Mouse (Mus musculus) thymus, postnatal 14 days (tissue): ENCODE measurements around the gene Clec12a.
"Not testable (repeated sequence)": the region's sequence is repeated elsewhere in the genome, so short reads cannot be mapped to it uniquely, and the experiment has no call there.

ENCODE experiments used
- DNase-seq: peaks from one replicate; pipeline ENCODE4 v3.0.0; 2021

The Clec12a gene

DNA sequence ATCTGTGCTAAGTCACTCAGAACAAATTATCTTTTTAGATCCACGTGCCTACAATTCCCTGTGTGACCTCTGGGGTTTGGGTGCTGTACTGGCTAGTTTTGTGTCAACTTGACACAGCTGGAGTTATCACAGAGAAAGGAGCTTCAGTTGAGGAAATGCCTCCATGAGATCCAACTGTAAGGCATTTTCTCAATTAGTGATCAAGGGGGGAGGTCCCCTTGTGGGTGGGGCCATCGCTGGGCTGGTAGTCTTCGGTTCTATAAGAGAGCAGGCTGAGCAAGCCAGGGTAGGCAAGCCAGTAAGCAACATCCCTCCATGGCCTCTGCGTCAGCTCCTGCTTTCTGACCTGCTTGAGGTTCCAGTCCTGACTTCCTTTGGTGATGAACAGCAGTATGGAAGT lies at the start of gene Clec12a:
Gene Clec12a (plus strand): TSS at position 301 of the 400 bp plus-strand sequence.
- DNase-seq: not testable (repeated sequence)

DNA sequence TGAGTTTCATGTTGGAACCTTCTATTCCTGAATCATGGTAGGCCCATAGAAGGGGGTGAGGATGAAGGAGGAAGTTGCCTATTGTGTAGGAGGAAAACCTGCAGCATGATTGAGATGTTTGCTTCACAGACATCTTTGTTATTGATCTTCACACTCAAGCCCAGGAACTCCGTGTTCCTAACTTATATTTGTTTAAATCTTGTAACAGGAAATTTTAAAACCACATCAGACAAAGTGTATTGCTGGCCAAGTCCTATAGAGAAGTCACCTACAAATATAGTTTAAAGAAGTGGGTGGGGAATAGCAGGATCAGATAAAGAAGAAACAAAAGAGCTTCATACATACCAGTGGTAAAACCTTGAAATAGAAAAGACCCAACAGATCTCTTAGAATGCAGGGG lies 38.3 kb upstream of the Clec12a start:
- no peak for DNase-seq

DNA sequence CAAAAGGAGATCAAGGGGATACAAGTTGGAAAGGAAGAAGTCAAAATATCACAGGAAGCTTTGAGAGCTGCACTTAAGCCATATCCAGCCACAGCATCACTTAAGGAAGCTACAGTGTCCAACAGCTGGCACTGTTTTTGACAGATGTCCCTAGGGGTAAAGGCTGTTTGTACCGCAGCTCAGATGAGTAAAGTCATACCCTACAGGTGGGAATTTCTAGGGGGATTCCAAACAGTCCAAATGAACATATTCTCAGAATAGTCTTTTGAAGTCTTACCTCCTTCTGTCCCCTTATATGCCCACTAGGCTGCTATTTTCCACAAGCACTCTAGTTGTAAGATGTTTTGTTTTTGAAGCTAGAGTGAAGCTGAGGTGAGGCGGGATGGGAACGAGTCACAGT lies 30.0 kb upstream of the Clec12a start:
- no peak for DNase-seq

DNA sequence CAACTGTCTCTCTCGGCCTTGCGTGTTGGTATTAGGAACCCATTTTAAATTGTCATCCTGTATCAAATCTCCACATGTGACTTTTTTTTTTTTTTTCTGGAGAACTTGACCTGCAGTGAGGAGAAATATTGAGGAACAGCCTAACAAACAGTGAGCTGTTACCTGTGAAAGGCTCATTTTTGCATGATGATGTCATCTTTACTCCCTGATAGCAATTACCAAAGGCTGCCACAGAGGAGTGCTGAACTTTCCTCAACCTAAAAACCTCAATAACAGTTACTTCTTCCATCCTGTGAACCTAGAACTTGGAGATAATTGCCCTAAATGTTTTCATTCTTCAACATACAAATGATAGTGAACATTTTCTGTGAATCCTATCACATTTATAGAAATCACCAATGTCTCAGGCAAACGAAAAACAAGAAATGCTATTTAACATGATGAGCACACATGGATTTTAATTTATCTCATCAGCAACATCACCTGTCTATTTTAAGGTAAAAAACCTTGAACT lies 27.8 kb upstream of the Clec12a start:
- DNase-seq: no peak

DNA sequence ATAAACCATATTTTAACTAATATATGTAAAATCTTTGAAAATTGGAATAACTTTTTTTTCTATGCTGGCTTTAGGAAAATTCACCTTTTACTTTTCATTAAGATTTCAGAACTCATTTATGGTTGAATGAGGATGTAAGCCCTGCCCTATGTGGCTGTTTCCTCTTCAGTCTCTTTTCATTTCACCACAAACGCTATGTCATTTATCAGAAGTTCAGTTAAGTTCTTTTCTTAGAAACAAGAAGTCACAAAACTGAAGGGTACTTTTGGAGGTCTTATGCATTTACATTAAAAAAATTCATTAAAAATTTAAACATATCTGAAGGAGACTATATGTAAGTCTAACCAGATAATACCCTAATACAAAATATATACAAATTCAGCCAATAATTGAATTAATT lies 26.8 kb upstream of the Clec12a start:
- no peak for DNase-seq

DNA sequence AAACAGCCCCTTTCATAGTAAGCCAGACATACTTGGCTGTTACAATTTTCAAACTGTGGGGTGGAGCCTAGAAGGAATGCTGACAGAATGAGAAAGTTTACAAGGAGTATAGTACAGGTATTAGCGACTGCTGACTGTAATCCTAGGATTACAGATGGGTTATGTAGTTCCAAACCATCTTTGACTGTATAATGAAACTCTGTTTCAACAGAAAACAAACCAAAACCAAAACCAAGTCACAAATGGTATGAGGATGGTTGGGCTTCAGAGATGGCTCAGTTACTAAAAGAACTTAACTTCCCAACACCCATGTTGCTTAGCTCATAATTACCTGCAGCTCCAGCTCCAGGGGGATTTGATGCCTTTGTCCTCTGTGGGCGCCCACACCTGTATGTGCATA lies 26.0 kb upstream of the Clec12a start:
- DNase-seq: no peak

DNA sequence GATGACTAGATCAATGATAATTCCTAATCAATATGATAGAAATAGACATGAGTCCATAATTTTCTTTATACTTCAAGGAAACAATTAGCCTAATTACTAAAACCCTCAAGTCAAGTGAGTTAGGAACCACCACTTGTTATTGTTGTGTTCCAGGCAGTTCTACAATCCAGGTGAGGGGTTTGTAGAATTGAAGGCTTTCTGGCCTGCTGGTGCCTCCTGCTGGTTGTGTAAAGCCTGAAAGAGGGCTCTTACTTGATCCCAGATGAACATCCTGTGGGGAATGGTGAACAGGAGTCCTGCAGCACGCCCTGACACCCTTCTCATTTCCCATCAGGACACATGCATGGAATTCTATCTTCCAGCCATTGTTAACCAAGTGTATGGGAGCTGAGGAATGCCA lies 24.1 kb upstream of the Clec12a start:
- DNase-seq: peak; percentile 64

DNA sequence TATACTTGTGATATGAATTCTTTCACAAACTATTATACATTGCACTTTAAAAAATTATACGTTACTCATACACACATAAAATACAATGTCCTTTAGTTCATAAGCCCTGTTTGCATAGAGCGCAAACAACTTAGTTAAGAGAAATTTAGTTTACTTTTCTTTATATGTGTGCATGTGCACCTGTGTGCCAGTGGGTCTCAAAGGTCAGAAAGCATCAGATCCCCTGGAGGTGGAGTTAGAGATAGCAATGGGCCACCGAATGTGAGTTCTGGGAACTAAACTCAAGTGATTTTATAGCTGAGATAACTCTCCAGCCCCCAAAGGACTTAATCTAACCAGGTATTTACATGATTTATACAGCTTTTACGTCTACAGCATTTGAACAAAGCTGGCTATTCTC lies 23.2 kb upstream of the Clec12a start:
- no peak for DNase-seq

DNA sequence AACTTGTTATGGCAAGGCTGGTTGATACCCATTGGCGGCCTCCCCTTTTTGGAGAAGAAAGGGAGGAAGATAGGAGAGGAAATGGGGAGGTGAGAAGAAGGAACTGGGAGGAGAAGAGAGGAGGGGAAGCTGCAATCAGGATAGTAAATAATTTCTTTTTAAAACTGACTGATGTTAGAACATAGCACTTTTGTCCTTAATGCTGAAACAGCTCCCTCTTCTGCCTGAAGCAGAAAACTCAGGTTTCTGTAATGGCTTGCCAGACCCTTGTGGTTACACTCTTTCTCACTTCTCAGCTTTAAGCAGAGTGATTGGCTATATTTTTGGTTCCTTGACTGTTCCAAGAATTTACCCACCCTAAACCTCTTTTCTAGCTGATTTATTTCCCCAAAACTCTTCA lies 16.5 kb upstream of the Clec12a start:
- peak; percentile 48 for DNase-seq

DNA sequence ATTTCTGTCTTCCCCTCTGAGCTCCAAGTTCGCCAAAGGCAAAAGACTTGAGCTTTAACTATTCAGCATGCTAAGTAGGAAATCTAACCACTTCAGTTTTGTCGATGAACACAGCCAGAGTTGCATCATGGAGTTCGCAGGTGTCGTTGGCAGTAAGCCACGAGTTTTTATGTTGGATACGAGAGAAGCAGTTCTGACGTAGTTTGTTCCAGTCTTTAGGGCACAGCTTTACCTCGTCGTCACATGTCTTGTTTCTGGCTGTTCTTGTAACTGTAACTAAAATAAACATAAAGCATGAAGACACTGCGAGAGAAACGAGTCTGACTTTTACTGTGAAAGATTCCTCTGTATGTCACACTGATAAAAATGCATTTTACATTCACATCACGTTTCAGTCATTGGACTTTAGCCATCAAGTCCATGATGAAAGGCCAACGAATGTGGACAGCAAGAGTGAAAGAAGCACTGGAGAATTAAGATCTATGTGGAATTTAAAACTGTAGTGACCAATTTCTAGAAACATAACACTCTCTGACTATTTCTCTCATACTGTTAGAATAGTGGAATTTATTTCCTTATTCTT lies 15.8 kb upstream of the Clec12a start:
- DNase-seq: no peak

DNA sequence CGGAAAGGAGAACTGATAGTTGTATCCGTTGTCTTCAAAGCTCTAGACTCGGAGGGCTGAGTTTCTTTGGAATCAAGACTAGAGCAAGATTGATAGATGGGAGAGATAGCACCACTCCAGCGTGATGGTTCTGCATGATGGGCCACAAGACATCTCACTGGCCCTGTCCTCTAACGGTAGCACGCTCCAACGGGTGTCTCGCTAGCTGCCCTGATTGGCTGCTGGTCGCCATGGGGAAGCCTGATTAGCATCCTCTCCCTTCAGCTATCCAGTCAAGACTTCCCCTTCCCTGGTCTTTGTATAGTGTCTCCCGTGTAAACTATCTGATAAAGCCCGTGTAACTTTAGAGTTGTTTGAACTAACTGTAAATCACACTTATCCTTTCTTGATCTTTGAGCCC lies 10.9 kb upstream of the Clec12a start, which contains the start of gene 4922502D21Rik:
Gene 4922502D21Rik (minus strand): TSS at position 187 of the 400 bp plus-strand sequence.
- no peak for DNase-seq

DNA sequence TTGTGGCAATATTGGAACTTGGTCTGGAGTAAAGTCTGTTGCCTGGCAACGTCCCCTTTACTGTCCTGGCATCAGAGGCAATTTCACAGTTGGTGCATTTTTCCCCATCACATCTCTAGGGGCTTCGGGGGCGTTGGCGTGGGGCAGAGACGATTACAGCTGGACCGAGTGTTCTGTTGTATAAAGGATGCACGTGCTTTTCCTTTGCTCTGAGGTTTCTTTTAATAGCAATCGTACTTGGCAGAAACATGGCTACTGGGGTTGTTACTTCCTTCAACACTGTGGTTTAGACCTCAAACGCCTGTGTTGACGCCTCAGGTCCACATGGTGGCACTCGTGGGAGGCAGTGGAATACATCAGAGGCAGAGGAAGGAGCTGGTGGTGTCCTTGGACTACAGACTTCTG lies 8.8 kb upstream of the Clec12a start:
- peak; percentile 79 for DNase-seq

DNA sequence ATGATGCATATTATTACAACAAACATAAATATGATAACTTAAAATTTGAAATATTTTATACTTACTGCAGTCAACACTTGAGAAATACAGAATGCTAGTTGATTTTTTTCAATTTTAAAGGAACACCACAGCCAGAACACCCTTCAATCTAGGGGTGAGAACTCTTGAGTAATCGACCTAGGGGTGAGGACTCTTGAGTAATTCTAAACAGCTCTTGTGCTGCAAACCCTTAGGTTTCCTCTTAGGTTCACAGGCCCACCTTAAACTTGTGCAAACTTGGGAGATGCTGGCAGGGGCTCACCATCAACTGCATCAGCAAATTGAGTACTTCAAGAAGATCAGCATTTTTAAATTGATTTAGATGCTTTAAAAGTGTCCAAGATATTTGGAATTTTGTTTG lies 4.7 kb upstream of the Clec12a start:
- no peak for DNase-seq

DNA sequence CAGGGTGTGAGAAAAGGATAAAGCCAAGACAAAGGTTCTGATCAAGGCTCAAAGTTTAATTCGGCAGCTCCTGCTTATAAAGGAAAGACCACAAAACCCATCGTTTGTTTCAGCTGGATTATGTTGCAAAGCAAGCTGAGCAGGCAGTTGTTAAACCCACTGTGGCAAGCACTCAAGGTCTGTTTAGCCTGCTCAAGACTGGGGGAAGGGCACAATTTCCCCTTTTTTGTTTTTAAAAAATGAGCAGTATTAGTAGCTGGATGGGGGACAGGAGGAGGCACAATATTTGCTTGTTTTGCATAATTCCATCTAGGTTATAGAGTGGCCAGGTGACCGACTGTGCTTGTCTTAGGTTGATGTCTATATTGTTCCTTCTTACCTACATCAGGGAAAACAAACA lies 1.9 kb downstream of the Clec12a start:
- DNase-seq: no peak

DNA sequence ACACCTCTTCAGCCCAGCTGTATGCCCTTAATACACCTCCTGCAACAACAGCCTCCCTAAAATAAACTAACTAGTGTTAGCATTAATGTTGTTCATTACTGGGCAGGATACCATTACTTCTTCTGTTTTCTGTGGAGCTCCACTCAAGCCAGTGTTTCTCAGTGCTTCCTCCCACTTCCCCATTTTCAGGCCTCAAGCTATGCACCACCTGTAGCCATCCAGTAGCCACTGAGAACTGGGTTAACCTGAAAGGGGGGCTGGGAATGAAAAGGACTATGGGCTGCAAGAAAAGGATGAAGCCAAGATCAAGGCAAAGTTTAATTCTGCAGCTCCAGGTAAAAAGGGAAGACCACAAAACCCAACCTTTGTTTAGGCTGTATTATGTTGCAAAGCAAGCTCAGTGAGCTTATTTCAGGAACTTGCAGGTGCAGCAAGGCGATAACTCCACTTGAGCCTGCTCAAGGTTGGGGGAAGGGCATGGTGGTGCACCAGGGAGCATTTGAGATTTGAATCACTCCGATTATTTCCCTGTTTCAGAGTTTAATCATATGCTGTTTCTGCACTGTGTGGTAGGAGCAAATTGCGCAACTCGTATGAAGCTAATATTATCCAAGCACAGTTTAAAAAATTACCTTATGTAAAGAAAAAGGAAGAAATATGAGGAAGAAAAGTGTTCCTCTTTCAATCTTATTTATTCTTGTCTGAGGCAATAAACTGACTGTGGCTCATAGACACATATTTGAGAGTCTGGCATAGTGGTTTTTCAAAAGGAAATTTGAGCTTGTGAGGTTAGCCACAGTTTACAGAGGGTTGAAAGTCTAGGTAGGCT lies 7.2 kb downstream of the Clec12a start:
- DNase-seq: peak; percentile 32

DNA sequence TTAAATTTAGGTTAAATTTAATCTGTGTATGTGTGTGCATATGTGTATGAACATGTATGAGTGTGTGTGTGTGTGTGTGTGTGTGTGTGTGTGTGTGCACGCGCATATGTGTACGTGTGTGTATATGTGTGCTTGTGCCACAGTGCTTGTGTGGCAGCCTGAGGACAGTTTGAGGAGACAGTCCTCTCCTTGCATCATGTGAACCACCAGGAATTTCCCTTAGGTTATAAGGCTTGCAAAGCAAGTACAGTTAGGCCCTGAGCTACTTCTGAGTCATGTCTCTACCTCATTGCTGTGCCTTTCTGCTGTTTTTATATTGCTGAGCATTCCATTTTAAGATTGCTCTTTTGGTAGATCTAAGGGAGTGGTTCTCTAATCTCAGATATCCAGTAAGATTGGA lies 8.6 kb downstream of the Clec12a start:
- DNase-seq: no peak

DNA sequence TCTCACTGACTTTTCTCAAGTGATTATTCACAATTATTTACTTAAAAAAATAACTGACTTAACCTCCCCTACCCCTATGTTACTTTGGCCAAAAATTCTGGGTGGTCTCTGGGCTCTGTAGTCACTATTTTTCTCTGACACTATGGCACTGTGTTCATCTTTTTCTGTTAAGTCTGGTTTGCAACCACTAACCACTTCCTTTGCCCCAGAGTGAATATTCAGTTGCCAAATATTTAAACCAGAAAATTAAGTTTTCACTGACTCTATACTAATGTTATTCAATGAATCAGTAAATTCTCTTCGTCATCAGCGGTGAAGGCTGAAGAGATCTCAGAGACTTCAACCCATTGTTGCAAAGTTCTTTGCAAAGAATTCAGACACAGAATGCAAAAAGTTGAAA lies 13.3 kb downstream of the Clec12a start:
- DNase-seq: no peak

DNA sequence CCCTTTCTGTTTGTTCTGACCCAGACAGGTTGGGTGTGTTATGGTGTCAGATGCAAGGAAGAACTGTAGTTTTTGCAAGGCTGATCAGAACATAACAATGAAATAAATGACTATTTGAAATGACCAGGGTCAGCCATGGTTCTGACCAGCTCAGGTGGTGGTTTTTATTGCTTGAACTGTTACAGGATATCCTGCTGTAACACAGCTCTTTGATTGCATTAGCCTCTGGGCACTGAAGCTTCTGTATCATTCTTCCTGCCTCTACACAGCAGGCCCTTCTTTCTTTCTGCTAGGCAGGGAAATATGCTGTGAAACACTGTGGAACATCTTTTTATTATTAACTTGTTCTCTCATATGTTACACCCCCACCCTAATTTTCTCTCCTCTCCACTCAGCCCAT lies 13.9 kb downstream of the Clec12a start:
- DNase-seq: no peak

DNA sequence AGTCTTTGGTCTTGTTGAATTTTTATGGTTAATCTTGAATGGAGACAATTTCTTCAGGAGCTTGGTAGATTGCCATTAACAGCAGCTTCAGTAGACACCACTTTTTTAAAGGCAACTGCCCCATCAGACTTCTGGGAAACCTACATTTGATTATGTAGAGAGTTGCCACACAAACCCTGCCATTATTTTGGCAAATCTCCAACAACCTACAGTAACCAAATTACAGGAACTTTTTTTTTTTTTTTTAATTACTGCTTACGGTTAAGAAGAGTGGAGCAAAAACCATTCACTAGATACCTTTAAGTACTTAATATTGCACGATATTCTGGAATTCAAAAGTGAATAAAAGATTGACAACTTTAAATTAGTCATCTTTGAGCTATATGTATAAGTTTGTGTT lies 17.0 kb downstream of the Clec12a start:
- no peak for DNase-seq

DNA sequence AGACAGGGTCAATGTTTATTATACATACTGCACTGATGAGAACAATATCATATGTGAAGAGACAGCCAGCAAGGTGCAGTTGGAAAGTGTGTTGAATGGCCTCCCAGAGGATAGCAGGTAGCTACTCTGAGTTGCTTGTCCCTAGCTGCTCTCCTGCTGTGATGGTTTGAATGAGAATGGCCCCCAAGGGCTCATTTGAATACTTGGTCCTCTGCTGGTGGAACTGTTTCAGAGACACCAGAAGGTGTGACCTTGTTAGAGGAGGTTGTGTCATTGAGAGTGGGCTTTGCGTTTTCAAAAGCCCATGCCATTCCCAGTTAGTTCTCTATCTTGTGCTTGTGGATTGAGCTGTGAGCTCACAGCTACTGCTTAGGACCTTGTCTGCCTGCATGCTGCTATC lies 21.5 kb downstream of the Clec12a start:
- DNase-seq: no peak

DNA sequence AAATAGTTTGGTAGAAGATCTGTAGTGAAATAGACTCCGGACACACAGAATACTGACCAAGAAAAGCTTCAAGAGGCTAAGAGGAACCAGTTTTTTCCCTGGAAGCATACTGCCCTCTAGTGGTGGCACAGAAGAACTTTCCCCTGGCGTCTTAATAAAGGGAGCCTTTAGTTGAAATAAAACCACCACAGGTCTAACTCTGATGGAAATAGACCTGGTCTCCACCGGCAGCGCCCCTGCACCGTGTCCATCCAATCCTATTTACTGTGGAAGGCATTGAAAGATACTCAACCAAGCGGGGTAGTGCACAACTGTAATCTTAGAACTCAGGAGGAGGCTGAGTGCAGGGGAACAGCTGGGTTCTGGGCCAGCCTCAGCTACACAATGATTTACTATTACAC lies 23.5 kb downstream of the Clec12a start:
- peak; percentile 60 for DNase-seq

DNA sequence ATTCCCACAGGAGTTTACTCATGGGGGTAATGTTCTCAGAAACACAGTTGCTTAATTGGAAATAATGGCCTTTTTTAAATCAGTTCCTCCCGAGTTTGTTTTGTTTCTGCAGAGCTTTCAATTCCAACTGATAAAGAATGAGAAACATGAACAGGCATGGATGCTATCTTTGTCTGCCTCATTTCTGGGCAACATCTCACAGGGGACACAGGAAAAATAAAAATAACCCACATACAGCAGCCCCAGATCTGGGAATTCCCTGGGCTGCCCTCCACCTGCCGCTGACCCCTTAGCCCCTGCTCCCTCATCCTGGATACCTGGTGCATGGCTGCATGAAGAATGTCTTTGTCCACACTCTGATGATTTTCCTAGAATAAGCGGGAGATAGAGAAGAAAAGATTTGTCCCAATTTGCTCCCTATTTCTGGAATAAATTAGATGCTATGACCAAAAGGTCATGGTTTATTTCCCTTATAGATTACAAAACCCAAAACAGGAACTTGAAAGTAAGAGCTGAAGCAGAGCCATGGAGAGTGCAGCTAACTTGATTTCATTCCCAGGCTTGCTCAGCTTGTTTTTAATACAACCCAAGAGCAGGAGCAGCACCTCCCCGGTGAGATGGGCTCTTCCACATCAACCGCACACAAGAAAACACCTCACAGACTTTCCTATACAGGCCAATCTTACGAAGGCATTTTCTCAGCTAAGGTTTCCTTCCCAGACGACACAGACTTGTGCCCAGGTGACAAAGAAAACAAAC lies 27.1 kb downstream of the Clec12a start:
- no peak for DNase-seq

DNA sequence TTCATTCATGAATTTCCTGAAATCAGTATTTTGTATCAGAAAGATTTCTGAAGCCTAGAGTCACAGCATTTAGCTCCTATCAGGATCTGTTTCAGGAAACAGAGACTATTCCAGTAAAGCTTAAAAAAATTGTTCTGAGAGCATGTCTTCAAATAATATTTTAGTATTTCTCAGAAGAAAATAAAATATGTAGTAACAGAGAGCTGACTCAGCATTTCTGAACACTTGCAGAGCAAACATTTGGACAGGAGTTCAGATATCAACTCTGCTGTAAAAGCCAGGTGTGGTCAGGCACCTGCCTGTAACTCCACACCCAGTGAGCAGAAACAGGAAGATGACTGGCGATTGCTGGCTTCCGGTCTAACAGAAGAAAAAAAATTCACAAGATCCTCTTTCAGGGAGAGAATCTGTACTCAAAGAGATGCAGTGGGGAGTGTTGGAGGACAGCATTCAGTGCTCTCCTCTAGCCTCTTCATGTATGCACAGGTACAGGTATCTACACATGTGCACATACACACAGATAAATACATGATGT lies 32.5 kb downstream of the Clec12a start:
- no peak for DNase-seq
